Mouse (Mus musculus) forebrain, embryonic 11.5 days (tissue): ENCODE data around the gene Rtca. TPM values are rescaled to one million over a fixed set of nuclear protein-coding genes. Genes with fewer than 3 reads are reported as not detected.

Source experiments
- ATAC-seq: fragments of 200-750 bp; cut with Nextera tagmentation; replicated peaks from 2 replicates; pipeline ENCODE4 v1.8.0; 2017; ENCODE audit warnings: moderate TSS enrichment; ENCODE audit not compliant: low FRiP score
- DNase-seq: peaks from one replicate; pipeline ENCODE4 v3.0.0-alpha.2; 2017; ENCODE audit warnings: low spot score
- H3K27ac ChIP-seq: fragments of 300-500 bp; sonication (generic); 2 replicates; pipeline ENCODE4 v1.5.1; 2014; ENCODE audit warnings: low read depth, low read length
- H3K27me3 ChIP-seq: fragments of 300-500 bp; sonication (generic); 2 replicates; pipeline ENCODE4 v1.6.1; 2014; ENCODE audit warnings: mild to moderate bottlenecking, low read length, mixed read lengths; ENCODE audit not compliant: control insufficient read depth, insufficient read depth
- H3K36me3 ChIP-seq: fragments of 300-500 bp; sonication (generic); 2 replicates; pipeline ENCODE4 v1.6.1; 2014; ENCODE audit warnings: mild to moderate bottlenecking, low read length, moderate library complexity, mixed read lengths; ENCODE audit not compliant: control insufficient read depth, insufficient read depth
- H3K4me1 ChIP-seq: fragments of 300-500 bp; sonication (generic); replicated peaks from 2 replicates; pipeline ENCODE4 v1.6.1; 2014; ENCODE audit warnings: low read length, mixed read lengths; ENCODE audit not compliant: control insufficient read depth, insufficient read depth
- H3K4me2 ChIP-seq: fragments of 300-500 bp; sonication (generic); 2 replicates; pipeline ENCODE4 v1.6.1; 2014; ENCODE audit warnings: low read depth, mild to moderate bottlenecking, low read length, moderate library complexity, mixed read lengths; ENCODE audit not compliant: severe bottlenecking
- H3K4me3 ChIP-seq: fragments of 300-500 bp; sonication (generic); 2 replicates; pipeline ENCODE4 v1.5.1; 2014; ENCODE audit warnings: low read depth, low read length
- H3K9ac ChIP-seq: fragments of 300-500 bp; sonication (generic); 2 replicates; pipeline ENCODE4 v1.6.1; 2014; ENCODE audit warnings: low read length
- H3K9me3 ChIP-seq: fragments of 300-500 bp; sonication (generic); 2 replicates; pipeline ENCODE4 v1.6.1; 2016; ENCODE audit warnings: low read length, mixed read lengths; ENCODE audit not compliant: control insufficient read depth
- WGBS: fragments of 180-500 bp; shearing (Covaris S2); extraction: QIAGEN DNeasy Blood & Tissue Kit; methylation state at CpG from one replicate; pipeline ENCODE4 v1.1.7; 2014; 5-methylcytosine and 5-hydroxymethylcytosine counted together
- polyA plus RNA-seq: library from polyadenylated mRNA; unstranded; fragments of >200 nt; fragmentation: Nextera tagmentation; extraction: Ambion mirVana; gene quantifications from 2 replicates; pipeline ENCODE4 v1.2.1, GENCODE M21; 2014

Gene Rtca
- polyA plus RNA-seq, 1 experiment from 2014 or later, result 112 TPM

DNA sequence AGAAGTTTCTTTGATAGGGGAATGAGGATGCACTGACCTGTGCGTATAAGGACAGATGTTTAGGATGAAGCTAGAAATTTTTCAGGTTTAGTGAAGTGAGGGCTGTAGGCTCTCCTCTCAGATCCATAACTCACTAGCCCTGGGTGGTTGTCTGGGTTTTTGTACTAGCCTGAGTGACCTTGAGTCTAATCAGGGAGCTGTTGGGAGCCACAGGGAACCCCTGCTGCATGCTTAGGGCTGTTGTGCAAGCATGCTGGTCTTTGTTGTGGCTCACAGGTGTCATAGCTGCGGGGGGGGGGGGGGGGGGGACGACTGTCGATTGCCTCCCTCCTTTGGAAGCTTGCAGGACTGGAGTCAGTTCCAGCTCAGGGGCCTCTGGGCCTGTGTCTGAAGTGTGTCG is 21.7 kb upstream of the Rtca start:
- no peak overlapping the region for H3K27ac ChIP-seq
- no peaks in the 10 kb centered on the region for H3K9me3 ChIP-seq
- no peak for ATAC-seq
- H3K4me3 ChIP-seq, result no peak overlapping the region
- DNase-seq, result no peak
- no peak overlapping the region for H3K9ac ChIP-seq
- WGBS, result 69% methylated on average over 4 of the region's 5 CpGs
- no peaks in the 10 kb centered on the region for H3K27me3 ChIP-seq
- H3K4me1 ChIP-seq, result no peaks in the 10 kb centered on the region
- no peaks in the 10 kb centered on the region for H3K36me3 ChIP-seq
- no peak overlapping the region for H3K4me2 ChIP-seq

DNA sequence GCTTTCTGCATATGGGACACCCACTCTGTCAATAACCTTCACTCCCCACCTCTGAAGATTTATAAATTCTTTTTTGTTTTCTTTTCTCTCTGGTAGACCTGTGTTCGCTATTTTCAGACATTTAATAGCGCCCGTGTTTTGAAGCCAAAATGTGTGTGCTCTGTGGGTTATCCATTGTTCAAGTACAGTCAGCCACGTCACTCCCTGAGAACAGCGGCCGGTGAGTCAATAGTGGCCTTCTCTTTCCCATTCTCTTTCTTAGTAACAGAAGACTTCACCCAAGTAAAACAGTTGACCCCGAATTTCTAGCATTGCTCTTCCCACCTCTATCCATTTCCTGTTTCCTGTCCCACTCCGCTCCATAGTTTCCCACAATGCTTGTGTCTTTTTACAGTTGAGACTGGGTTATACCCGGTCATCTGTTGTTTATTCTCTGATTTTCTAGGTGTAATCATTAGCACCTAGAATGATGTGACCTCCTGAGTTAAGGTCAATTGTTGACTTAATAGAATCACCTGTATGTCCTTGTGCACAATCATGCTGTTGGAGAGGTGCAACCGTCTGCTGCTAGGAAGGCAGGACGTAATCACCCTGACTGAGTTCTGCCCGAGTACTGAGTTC is 12.2 kb upstream of the Rtca start:
- DNase-seq (no peak), ATAC-seq (no peak)
- Histone ChIP-seq H3K9ac (no peak overlapping the region), H3K27ac (no peak overlapping the region), H3K4me2 (no peak overlapping the region), H3K27me3 (no peaks in the 10 kb centered on the region), H3K4me3 (no peak overlapping the region), H3K9me3 (no peaks in the 10 kb centered on the region), H3K4me1 (no peaks in the 10 kb centered on the region), H3K36me3 (no peaks in the 10 kb centered on the region)
- WGBS, result 84% methylated on average over 12 of the region's 12 CpGs

DNA sequence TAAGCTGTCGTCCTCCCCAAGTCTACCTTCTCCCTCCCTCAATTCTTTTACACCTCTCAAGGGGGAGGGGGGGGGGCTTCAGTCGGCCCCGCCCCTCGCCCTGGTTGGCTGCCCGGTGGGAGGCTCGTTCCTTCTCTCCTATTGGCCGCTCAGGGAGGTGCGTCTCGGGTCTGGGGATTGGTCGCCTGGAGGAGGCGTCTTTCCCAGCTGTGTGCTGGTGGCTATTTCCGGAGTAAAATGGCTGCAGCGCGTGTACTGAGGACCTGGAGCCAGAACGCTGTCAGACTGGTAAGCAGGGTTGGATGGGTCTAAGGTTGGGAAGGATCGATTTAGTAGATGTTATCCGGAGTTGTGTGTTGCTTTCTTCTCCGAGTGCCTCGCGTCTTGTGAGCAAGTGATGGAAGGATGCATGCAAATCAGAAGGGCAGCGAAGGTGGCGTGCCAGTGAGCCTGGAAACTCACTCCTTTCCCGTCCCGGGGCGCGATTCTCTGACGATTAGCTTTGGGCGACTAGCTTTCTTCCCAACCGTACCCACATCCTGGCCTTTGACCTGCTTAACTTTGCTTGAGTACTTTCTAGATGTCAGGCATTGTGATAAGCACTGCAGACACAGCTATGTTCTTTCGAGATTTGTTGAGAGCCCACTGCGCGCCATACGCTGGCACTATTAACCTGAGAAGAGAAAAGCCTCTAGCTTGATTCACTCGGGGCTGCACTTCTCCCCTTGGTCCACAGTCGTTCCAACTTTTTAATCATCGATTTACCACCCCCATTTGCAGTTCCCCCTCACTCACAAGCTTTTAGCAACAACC is 5.1 kb upstream of the Rtca start, which contains the start of gene Dbt:
Dbt (plus strand) TSS at position 167 of the 813 bp plus-strand sequence.
- Histone ChIP-seq H3K9ac (peak within 1 kb of the TSS; percentile 47), H3K4me3 (peak within 1 kb of the TSS; percentile 49), H3K27ac (no peak within 1 kb of the TSS), H3K4me2 (peak within 1 kb of the TSS; percentile 67), H3K36me3 (no peaks in the 10 kb centered on the region), H3K9me3 (no peaks in the 10 kb centered on the region), H3K27me3 (no peaks in the 10 kb centered on the region), H3K4me1 (no peaks in the 10 kb centered on the region)
- WGBS, result under 1% methylated on average over 36 of the region's 36 CpGs
- DNase-seq (peak; percentile 94), ATAC-seq (peak; percentile 96)

DNA sequence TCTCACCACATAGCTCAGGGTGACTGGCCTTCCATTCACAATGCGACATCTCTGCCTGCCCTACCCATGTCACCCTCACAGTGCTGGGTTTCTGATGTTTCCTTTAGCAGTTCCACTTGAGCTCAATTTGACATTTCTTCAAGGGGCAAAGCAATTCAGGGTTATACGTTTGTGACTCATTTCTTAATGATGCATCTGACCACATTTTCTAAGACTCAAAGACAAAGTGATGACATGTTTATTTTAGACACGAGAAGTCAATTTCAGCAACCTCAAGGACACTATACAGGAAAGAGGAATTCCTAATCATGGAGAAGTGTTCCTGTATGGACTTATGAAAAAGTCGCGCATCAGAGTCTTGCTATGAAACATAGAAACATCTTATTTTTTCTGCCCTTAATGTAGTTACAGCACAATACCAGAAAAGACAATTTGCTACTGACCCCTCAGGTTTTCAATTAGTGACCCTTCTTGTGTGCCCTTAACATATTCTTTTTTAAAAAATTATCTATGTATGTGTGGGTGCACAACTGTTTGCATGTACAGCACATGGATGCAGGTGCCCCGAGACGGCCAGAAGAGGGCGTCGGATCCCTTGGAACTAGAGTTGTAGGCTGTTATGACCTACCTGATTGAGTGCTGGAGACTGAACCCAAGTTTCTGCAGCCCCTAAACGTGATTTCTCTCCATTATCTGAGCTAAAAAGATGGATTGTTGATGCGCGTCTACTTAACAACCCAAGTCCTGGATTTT is 4.3 kb upstream of the Rtca start:
- 47% methylated on average over 12 of the region's 12 CpGs for WGBS

DNA sequence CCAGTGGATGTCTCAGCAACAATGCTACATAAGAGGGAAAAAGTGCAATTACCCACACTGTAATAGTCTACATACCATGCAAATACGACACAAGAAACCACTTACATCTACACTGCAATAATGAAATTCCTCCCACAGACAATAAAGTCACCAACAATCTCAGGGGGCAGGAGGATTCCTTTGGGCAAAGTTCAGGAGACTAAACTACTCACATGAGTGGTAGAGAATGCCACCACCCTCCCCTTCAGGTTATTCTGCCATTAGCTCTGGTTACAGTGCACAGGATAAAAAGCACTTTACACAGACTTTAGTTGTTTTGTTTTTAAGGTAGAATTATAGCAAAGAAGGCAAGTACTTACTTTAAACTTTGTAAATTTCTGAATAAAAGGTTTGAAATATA is 12.3 kb downstream of the Rtca start:
- Histone ChIP-seq H3K4me3 (no peak overlapping the region), H3K4me1 (no peaks in the 10 kb centered on the region), H3K27ac (no peak overlapping the region), H3K36me3 (peaks cover 17% of the 10 kb centered on the region; the same call in 1 of the 2 replicates), H3K27me3 (no peaks in the 10 kb centered on the region), H3K9ac (no peak overlapping the region), H3K9me3 (no peaks in the 10 kb centered on the region), H3K4me2 (no peak overlapping the region)
- no peak for ATAC-seq
- peak; percentile 7 for DNase-seq
- WGBS, result 85% methylated on average over 1 of the region's 1 CpGs

More for the DNA sequence above, 4.3 kb upstream of the Rtca start:
- Histone ChIP-seq H3K4me3 (peak overlapping the region; percentile 49), H3K27me3 (no peaks in the 10 kb centered on the region), H3K4me1 (no peaks in the 10 kb centered on the region), H3K9ac (no peak overlapping the region), H3K27ac (no peak overlapping the region), H3K36me3 (no peaks in the 10 kb centered on the region), H3K4me2 (peak overlapping the region; percentile 67), H3K9me3 (no peaks in the 10 kb centered on the region)
- ATAC-seq (peak; percentile 21), DNase-seq (no peak)

DNA sequence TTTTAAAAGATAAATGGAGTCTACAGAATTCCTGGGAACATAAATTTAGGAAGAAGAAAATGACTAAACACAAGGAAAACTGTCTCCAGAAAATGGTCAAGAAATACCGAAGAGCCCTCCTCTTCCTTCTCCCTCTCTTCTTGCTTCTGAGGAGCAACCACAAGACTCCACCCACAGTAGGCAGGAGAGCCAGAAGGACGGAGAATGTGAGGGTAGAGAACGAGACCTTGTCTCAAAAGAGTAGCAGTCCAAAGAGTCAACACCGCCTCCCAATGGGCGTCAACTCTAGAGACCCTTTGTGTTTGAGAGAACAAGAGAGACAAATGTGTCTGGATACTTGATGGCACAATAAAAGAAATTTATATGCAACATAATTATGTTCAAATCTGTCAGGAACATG is 14.3 kb downstream of the Rtca start:
- Histone ChIP-seq H3K4me1 (no peaks in the 10 kb centered on the region), H3K27ac (no peak overlapping the region), H3K4me3 (no peak overlapping the region), H3K27me3 (no peaks in the 10 kb centered on the region), H3K9me3 (no peaks in the 10 kb centered on the region), H3K9ac (no peak overlapping the region), H3K36me3 (peaks cover 11% of the 10 kb centered on the region; the same call in 1 of the 2 replicates), H3K4me2 (no peak overlapping the region)
- WGBS, result 65% methylated on average over 5 of the region's 5 CpGs
- DNase-seq, result no peak
- no peak for ATAC-seq

DNA sequence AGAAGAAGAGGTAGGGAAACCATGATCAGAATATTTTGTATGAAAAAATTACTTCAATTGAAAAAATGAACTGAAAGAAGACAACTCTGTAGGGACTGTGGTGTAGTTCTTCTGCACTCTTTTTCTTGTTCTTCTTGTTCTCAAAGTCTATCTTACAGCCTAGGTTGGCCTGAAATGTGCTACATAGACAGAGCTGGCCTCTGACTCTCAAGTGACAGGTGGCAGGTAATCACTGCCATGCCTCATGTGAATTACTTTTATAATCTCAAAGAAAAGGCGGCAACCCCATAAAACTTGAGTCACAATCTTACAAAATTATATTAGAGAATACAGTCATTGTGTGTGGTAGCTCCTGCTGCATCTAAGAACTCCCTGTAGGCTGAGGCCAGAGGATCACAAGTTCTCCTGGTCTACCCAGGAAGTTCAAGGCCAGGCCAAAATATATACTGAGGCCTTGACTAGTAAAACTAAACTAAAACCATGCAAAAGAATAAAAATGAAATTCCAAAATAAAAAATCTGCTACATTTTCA is 16.0 kb downstream of the Rtca start:
- DNase-seq, result no peak
- 85% methylated on average over 1 of the region's 1 CpGs for WGBS

DNA sequence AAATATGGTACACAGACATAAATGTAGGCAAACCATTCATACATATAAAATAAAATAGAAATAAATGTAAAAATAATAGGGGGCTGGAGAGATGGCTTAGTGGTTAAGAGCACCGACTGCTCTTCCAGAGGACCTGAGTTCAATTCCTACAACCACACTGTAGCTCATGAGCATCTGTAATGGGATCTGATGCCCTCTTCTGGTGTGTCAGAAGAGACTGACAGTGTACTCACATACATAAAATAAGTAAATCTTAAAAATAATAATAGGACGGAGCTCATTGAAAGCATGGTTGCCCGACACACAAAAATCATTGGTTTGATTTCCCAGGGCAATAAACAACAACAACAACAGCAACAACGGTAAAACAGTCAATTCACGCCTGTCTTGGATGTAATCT is 17.1 kb downstream of the Rtca start:
- Histone ChIP-seq H3K9me3 (no peaks in the 10 kb centered on the region), H3K36me3 (peaks cover 5% of the 10 kb centered on the region; the same call in 1 of the 2 replicates)
- WGBS, result 91% methylated on average over 5 of the region's 5 CpGs

More for the DNA sequence above, 16.0 kb downstream of the Rtca start:
- Histone ChIP-seq H3K36me3 (peaks cover 5% of the 10 kb centered on the region; the same call in 1 of the 2 replicates), H3K27ac (no peak overlapping the region), H3K4me2 (no peak overlapping the region), H3K4me3 (no peak overlapping the region), H3K27me3 (no peaks in the 10 kb centered on the region), H3K9ac (no peak overlapping the region), H3K4me1 (no peaks in the 10 kb centered on the region), H3K9me3 (no peaks in the 10 kb centered on the region)
- no peak for ATAC-seq

More for the DNA sequence above, 17.1 kb downstream of the Rtca start:
- Histone ChIP-seq H3K4me3 (no peak overlapping the region), H3K27me3 (no peaks in the 10 kb centered on the region), H3K4me1 (no peaks in the 10 kb centered on the region), H3K4me2 (no peak overlapping the region), H3K9ac (no peak overlapping the region), H3K27ac (no peak overlapping the region)
- no peak for DNase-seq
- no peak for ATAC-seq
